Mouse (Mus musculus): ENCODE data around the gene Bcas3. TPM values are rescaled to one million over a fixed set of nuclear protein-coding genes. Genes with fewer than 3 reads are reported as not detected.

Bcas3 gene
- polyA plus RNA-seq, 1 experiment from 2014 or later: 19.1 TPM

GRCm38 (mm10) chr11:85836523-85837290 is 483.7 kb downstream of the Bcas3 start:
- ATAC-seq (ENCODE audit: low read depth): no peak
- Histone ChIP-seq H3K4me2 (ENCODE audit: low read depth, low read length) (no peak overlapping the region), H3K9ac (ENCODE audit: low read depth, low read length) (no peak overlapping the region), H3K27me3 (ENCODE audit: control insufficient read depth, insufficient read depth, low read depth, low read length) (peaks cover 100% of the 10 kb centered on the region), H3K9me3 (replicated peaks; ENCODE audit: control insufficient read depth, low read length) (no peaks in the 10 kb centered on the region), H3K36me3 (ENCODE audit: control insufficient read depth, insufficient read depth) (no peaks in the 10 kb centered on the region), H3K4me1 (ENCODE audit: control insufficient read depth, low read depth, low read length) (peaks cover 10% of the 10 kb centered on the region), H3K27ac (ENCODE audit: low read length) (no peak overlapping the region), H3K4me3 (ENCODE audit: low read depth, low read length) (no peak overlapping the region)
- WGBS (ENCODE audit: insufficient replicate concordance): 4% methylated on average over 32 of the region's 32 CpGs

- Histone ChIP-seq H3K4me1 (ENCODE audit: control insufficient read depth, low read depth, low read length) (peaks cover 5% of the 10 kb centered on the region), H3K4me2 (ENCODE audit: low read depth, low read length) (no peak overlapping the region; the same call in 1 of the 2 replicates), H3K9ac (ENCODE audit: low read depth, low read length) (no peak overlapping the region), H3K9me3 (replicated peaks; ENCODE audit: control insufficient read depth, low read length) (no peaks in the 10 kb centered on the region), H3K27me3 (ENCODE audit: control insufficient read depth, insufficient read depth, low read depth, low read length) (peaks cover 100% of the 10 kb centered on the region), H3K36me3 (ENCODE audit: control insufficient read depth, insufficient read depth) (no peaks in the 10 kb centered on the region), H3K27ac (ENCODE audit: low read length) (no peak overlapping the region), H3K4me3 (ENCODE audit: low read depth, low read length) (no peak overlapping the region)
- 5% methylated on average over 18 of the region's 18 CpGs for WGBS (ENCODE audit: insufficient replicate concordance)
- no peak for ATAC-seq (ENCODE audit: low read depth)
Measured at GRCm38 (mm10) chr11:85837291-85837647, 484.3 kb downstream of the Bcas3 start.

- Histone ChIP-seq H3K27ac (ENCODE audit: low read length) (no peak overlapping the region), H3K4me1 (ENCODE audit: control insufficient read depth, low read depth, low read length) (peaks cover 2% of the 10 kb centered on the region), H3K9me3 (replicated peaks; ENCODE audit: control insufficient read depth, low read length) (no peaks in the 10 kb centered on the region), H3K9ac (ENCODE audit: low read depth, low read length) (no peak overlapping the region), H3K4me3 (ENCODE audit: low read depth, low read length) (no peak overlapping the region), H3K4me2 (ENCODE audit: low read depth, low read length) (no peak overlapping the region; the same call in 1 of the 2 replicates), H3K27me3 (ENCODE audit: control insufficient read depth, insufficient read depth, low read depth, low read length) (peaks cover 100% of the 10 kb centered on the region), H3K36me3 (ENCODE audit: control insufficient read depth, insufficient read depth) (no peaks in the 10 kb centered on the region)
- WGBS (ENCODE audit: insufficient replicate concordance): 2% methylated on average over 67 of the region's 67 CpGs
- ATAC-seq (ENCODE audit: low read depth): no peak
Measured at GRCm38 (mm10) chr11:85837648-85838423, 484.9 kb downstream of the Bcas3 start.

- Histone ChIP-seq H3K36me3 (ENCODE audit: control insufficient read depth, insufficient read depth) (no peaks in the 10 kb centered on the region), H3K4me2 (ENCODE audit: low read depth, low read length) (no peak overlapping the region), H3K9ac (ENCODE audit: low read depth, low read length) (no peak overlapping the region), H3K27ac (ENCODE audit: low read length) (no peak overlapping the region), H3K27me3 (ENCODE audit: control insufficient read depth, insufficient read depth, low read depth, low read length) (peaks cover 100% of the 10 kb centered on the region), H3K4me3 (ENCODE audit: low read depth, low read length) (no peak overlapping the region), H3K9me3 (replicated peaks; ENCODE audit: control insufficient read depth, low read length) (no peaks in the 10 kb centered on the region), H3K4me1 (ENCODE audit: control insufficient read depth, low read depth, low read length) (peaks cover 7% of the 10 kb centered on the region)
- 8% methylated on average over 20 of the region's 20 CpGs for WGBS (ENCODE audit: insufficient replicate concordance)
- ATAC-seq (ENCODE audit: low read depth): no peak
Measured at GRCm38 (mm10) chr11:85838424-85839257, 485.7 kb downstream of the Bcas3 start.

- peaks cover 100% of the 10 kb centered on the region for H3K27me3 ChIP-seq (ENCODE audit: control insufficient read depth, insufficient read depth, low read depth, low read length)
- no peak for ATAC-seq (ENCODE audit: low read depth)
- H3K36me3 ChIP-seq (ENCODE audit: control insufficient read depth, insufficient read depth): no peaks in the 10 kb centered on the region
- WGBS (ENCODE audit: insufficient replicate concordance): 9% methylated on average over 7 of the region's 7 CpGs
- H3K4me1 ChIP-seq (ENCODE audit: control insufficient read depth, low read depth, low read length): peaks cover 13% of the 10 kb centered on the region
- no peaks in the 10 kb centered on the region for H3K9me3 ChIP-seq (replicated peaks; ENCODE audit: control insufficient read depth, low read length)
- no peak overlapping the region for H3K4me3 ChIP-seq (ENCODE audit: low read depth, low read length)
- H3K4me2 ChIP-seq (ENCODE audit: low read depth, low read length): no peak overlapping the region
- no peak overlapping the region for H3K9ac ChIP-seq (ENCODE audit: low read depth, low read length)
- H3K27ac ChIP-seq (ENCODE audit: low read length): no peak overlapping the region
Measured at GRCm38 (mm10) chr11:85839258-85840030, 486.5 kb downstream of the Bcas3 start.

GRCm38 (mm10) chr11:85840031-85840802 is 487.2 kb downstream of the Bcas3 start:
- no peak overlapping the region for H3K4me2 ChIP-seq (ENCODE audit: low read depth, low read length)
- WGBS (ENCODE audit: insufficient replicate concordance): 5% methylated on average over 27 of the region's 27 CpGs
- no peak for ATAC-seq (ENCODE audit: low read depth)
- peaks cover 13% of the 10 kb centered on the region for H3K4me1 ChIP-seq (ENCODE audit: control insufficient read depth, low read depth, low read length)
- no peak overlapping the region for H3K9ac ChIP-seq (ENCODE audit: low read depth, low read length)
- no peak overlapping the region for H3K4me3 ChIP-seq (ENCODE audit: low read depth, low read length)
- H3K36me3 ChIP-seq (ENCODE audit: control insufficient read depth, insufficient read depth): no peaks in the 10 kb centered on the region
- H3K27ac ChIP-seq (ENCODE audit: low read length): no peak overlapping the region
- H3K27me3 ChIP-seq (ENCODE audit: control insufficient read depth, insufficient read depth, low read depth, low read length): peaks cover 100% of the 10 kb centered on the region
- no peaks in the 10 kb centered on the region for H3K9me3 ChIP-seq (replicated peaks; ENCODE audit: control insufficient read depth, low read length)

GRCm38 (mm10) chr11:85840803-85841145 is 487.8 kb downstream of the Bcas3 start:
- H3K4me3 ChIP-seq (ENCODE audit: low read depth, low read length): no peak overlapping the region
- H3K36me3 ChIP-seq (ENCODE audit: control insufficient read depth, insufficient read depth): no peaks in the 10 kb centered on the region
- no peak overlapping the region for H3K4me2 ChIP-seq (ENCODE audit: low read depth, low read length)
- H3K27ac ChIP-seq (ENCODE audit: low read length): no peak overlapping the region
- H3K27me3 ChIP-seq (ENCODE audit: control insufficient read depth, insufficient read depth, low read depth, low read length): peaks cover 100% of the 10 kb centered on the region
- 3% methylated on average over 21 of the region's 21 CpGs for WGBS (ENCODE audit: insufficient replicate concordance)
- no peak overlapping the region for H3K9ac ChIP-seq (ENCODE audit: low read depth, low read length)
- H3K9me3 ChIP-seq (replicated peaks; ENCODE audit: control insufficient read depth, low read length): no peaks in the 10 kb centered on the region
- ATAC-seq (ENCODE audit: low read depth): no peak
- peaks cover 13% of the 10 kb centered on the region for H3K4me1 ChIP-seq (ENCODE audit: control insufficient read depth, low read depth, low read length)

- Histone ChIP-seq H3K9ac (ENCODE audit: low read depth, low read length) (no peak overlapping the region), H3K4me3 (ENCODE audit: low read depth, low read length) (no peak overlapping the region), H3K27me3 (ENCODE audit: control insufficient read depth, insufficient read depth, low read depth, low read length) (peaks cover 100% of the 10 kb centered on the region), H3K36me3 (ENCODE audit: control insufficient read depth, insufficient read depth) (no peaks in the 10 kb centered on the region), H3K9me3 (replicated peaks; ENCODE audit: control insufficient read depth, low read length) (no peaks in the 10 kb centered on the region), H3K4me2 (ENCODE audit: low read depth, low read length) (no peak overlapping the region), H3K27ac (ENCODE audit: low read length) (no peak overlapping the region), H3K4me1 (ENCODE audit: control insufficient read depth, low read depth, low read length) (peaks cover 13% of the 10 kb centered on the region)
- no peak for ATAC-seq (ENCODE audit: low read depth)
- WGBS (ENCODE audit: insufficient replicate concordance): 13% methylated on average over 8 of the region's 8 CpGs
Measured at GRCm38 (mm10) chr11:85841211-85841681, 488.3 kb downstream of the Bcas3 start.
